Mouse (Mus musculus) kidney, adult 2 months (tissue): ENCODE measurements around the gene Slc4a4. TPM values are rescaled to one million over a fixed set of nuclear protein-coding genes. Genes with fewer than 3 reads are reported as not detected.
A peak's percentile ranks its signal among the peaks of the same experiment; 100 is the strongest.

Experiments used
- DNase-seq: peaks from one replicate; pipeline ENCODE4 v3.0.0; 2021
- H3K27ac ChIP-seq: fragments of 200-500 bp; 2 replicates; pipeline ENCODE4 v1.5.1; 2012; ENCODE audit warnings: low read depth, low read length, control low read depth, inconsistent platforms; ENCODE audit not compliant: insufficient read depth
- H3K27me3 ChIP-seq: fragments of 200-500 bp; replicated peaks from 2 replicates; pipeline ENCODE4 v1.6.1; 2012; ENCODE audit warnings: mild to moderate bottlenecking, moderate library complexity, low read length, inconsistent platforms; ENCODE audit not compliant: control insufficient read depth, insufficient read depth
- H3K36me3 ChIP-seq: fragments of 200-500 bp; 2 replicates; pipeline ENCODE4 v1.6.1; 2012; ENCODE audit warnings: mild to moderate bottlenecking, moderate library complexity, low read length, inconsistent platforms; ENCODE audit not compliant: control insufficient read depth, insufficient read depth
- H3K4me1 ChIP-seq: fragments of 200-500 bp; 2 replicates; pipeline ENCODE4 v1.6.1; 2011; ENCODE audit warnings: low read length; ENCODE audit not compliant: control insufficient read depth, insufficient read depth
- H3K4me3 ChIP-seq: fragments of 200-500 bp; 2 replicates; pipeline ENCODE4 v1.5.1; 2011; ENCODE audit warnings: mild to moderate bottlenecking, low read depth, low read length, control low read depth; ENCODE audit not compliant: insufficient read depth
- CTCF ChIP-seq: fragments of 200-500 bp; conservative IDR thresholded peaks from 2 replicates; pipeline ENCODE4 v1.5.1; 2011; ENCODE audit warnings: low read depth, mild to moderate bottlenecking, control low read depth, low read length, moderate library complexity, mixed read lengths; ENCODE audit not compliant: insufficient read depth, insufficient read length
- POLR2A ChIP-seq: fragments of 200-500 bp; IDR thresholded peaks from one replicate; pipeline ENCODE4 v1.6.1; 2011; ENCODE audit warnings: low read depth, low read length, control low read depth
- WGBS: fragments of 180-500 bp; shearing (Covaris S2); methylation state at CpG from one replicate; pipeline ENCODE4 v1.1.7; 2018; 5-methylcytosine and 5-hydroxymethylcytosine counted together
- polyA plus RNA-seq: library from polyadenylated mRNA; depleted of rRNA; stranded (reverse); fragments of >200 nt; gene quantifications from 2 replicates; pipeline ENCODE4 v1.2.3, GENCODE M21; 2012

Gene Slc4a4
- polyA plus RNA-seq, 1 experiment = 195 TPM

DNA sequence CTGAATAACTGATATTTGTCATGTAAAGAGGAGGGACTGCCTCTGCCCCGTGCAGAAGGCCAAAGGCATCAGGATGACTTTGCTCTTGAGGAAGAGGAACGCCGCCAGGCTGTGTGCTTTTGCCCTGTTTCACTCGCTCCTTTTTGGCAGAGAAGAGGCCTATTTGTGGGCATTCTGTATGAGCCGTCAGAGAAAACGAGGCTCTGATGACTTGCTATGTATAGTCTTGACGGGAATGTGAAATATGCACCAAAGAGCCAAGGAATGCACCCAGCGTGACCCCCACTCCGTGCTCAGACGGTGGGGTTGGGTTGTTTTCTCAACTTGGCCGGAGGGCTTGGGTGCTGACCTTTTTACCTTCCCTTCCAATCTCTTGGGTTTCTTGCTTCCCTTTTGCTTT lies 44.0 kb downstream of the Slc4a4 start:
- Histone ChIP-seq H3K27me3 (no peaks in the 10 kb centered on the region), H3K27ac (no peak overlapping the region; the same call in 1 of the 2 replicates), H3K36me3 (no peaks in the 10 kb centered on the region), H3K4me3 (no peak overlapping the region), H3K4me1 (peaks cover 25% of the 10 kb centered on the region)
- TF ChIP-seq CTCF = no peak
- no peak for TF ChIP-seq POLR2A
- peak; percentile 29 for DNase-seq
- 28% methylated on average over 11 of the region's 11 CpGs for WGBS

DNA sequence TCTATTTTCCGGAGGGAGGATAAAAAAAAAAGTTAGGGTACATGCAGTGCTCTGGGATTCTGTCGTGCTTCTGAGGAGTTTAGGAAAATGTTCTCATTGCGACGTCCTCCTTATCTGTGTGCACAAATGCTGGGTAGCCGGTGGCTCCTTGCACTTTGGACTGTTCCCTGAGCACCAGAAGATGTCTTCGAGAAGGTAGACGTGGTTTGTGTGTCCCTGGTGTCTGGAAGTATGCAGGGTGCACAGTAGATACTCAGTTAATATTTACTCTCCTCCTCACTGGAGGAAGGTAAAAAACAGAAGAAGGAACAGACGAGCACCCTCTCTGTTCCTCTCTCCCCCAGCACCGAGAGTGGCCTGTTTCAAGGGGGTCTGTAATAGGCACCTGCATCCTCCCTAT lies 44.6 kb downstream of the Slc4a4 start:
- H3K4me3 ChIP-seq = no peak overlapping the region
- no peak overlapping the region for H3K27ac ChIP-seq
- TF ChIP-seq POLR2A (no peak), CTCF (no peak)
- 52% methylated on average over 9 of the region's 9 CpGs for WGBS
- peaks cover 25% of the 10 kb centered on the region for H3K4me1 ChIP-seq
- H3K27me3 ChIP-seq = no peaks in the 10 kb centered on the region
- DNase-seq = peak; percentile 78
- H3K36me3 ChIP-seq = no peaks in the 10 kb centered on the region

DNA sequence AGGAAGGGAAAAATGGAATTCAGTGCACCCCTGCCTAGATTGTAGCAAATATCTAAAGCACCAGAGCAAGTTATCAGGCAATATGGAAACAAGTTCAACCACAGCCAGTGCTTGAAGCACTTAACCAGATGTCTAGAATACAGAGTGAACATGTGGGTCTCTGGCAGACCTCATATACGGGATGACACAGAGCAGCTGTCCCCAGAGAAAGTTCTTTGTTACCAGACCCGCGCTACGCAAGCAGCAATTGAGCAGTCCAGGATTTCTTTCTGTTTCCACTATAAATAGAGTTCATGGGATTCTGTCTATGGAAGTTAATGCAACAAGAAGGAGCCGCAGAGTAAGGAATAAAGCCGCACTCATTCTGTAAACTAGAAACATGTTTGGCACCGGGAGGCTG lies 46.8 kb downstream of the Slc4a4 start:
- Histone ChIP-seq H3K36me3 (no peaks in the 10 kb centered on the region), H3K4me3 (no peak overlapping the region), H3K27me3 (no peaks in the 10 kb centered on the region), H3K27ac (no peak overlapping the region), H3K4me1 (peaks cover 28% of the 10 kb centered on the region)
- TF ChIP-seq POLR2A (no peak), CTCF (no peak)
- 76% methylated on average over 7 of the region's 7 CpGs for whole genome bisulfite sequencing
- no peak for DNase-seq

DNA sequence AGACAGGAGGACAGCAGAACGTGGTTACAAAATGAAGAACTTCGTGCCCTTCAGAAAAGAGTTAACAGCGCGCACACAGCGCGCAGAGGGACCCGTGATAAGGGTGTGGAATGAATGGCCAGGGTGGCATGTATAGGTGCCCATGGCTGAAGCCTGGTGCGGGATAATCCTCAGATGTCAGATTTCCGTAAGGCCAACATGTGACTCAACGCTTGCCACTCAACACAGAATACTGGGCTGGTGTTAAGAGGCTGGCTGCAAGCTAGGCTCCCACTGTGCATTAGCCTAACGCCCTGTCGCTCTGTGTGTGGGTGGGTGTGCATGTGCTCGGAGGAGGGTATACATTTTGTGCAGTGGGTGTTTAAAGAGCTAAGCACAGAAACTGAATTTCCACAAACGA lies 47.3 kb downstream of the Slc4a4 start:
- Histone ChIP-seq H3K4me1 (peaks cover 27% of the 10 kb centered on the region), H3K27me3 (no peaks in the 10 kb centered on the region), H3K36me3 (no peaks in the 10 kb centered on the region), H3K27ac (no peak overlapping the region), H3K4me3 (no peak overlapping the region)
- WGBS = 81% methylated on average over 14 of the region's 14 CpGs
- DNase-seq = no peak
- no peak for TF ChIP-seq CTCF
- TF ChIP-seq POLR2A = no peak

DNA sequence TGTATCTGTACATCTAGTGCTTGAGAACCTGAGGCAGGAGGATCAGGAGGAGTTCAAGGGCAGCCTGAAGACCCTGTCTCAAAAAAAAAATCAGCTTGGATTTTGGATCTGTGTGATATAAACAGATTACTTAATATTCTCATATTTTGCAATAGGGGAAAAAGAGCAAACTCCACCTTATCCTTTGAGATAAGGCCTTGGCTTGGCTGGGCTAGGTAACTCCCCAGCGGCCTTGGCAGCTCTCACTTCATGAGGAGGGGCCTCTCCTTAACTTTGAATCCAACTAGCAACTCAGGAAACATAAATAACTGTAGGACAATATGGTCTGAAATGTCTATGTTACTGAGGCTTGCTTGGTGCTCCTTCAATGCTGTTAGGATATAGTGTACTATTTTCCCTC lies 51.6 kb downstream of the Slc4a4 start:
- DNase-seq = no peak
- H3K4me1 ChIP-seq = peaks cover 6% of the 10 kb centered on the region; the same call in 1 of the 2 replicates
- no peak overlapping the region for H3K27ac ChIP-seq
- no peaks in the 10 kb centered on the region for H3K27me3 ChIP-seq
- H3K4me3 ChIP-seq = no peak overlapping the region
- H3K36me3 ChIP-seq = no peaks in the 10 kb centered on the region
- no peak for TF ChIP-seq POLR2A
- TF ChIP-seq CTCF = no peak
- 68% methylated on average over 1 of the region's 1 CpGs for WGBS

DNA sequence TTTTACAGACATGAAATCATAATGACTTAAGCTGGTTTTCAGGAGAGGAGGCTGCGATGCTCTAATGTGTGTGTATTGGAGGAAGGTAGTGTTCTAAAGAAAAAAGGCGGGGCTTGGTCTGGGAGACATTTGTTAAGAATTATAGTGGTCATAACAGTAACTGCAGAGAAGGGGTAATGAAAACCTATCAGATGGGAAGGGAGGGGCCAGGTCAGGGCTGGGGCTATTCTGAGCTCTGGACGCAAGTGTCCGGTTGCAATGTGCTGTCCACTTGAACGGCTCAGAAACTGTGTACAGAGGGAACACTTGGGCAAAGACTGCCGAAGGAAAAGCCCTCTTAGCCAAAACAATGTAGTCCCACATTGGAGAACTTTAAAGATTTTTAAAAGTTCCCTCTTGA lies 52.5 kb downstream of the Slc4a4 start:
- Histone ChIP-seq H3K27ac (no peak overlapping the region), H3K27me3 (no peaks in the 10 kb centered on the region), H3K36me3 (no peaks in the 10 kb centered on the region), H3K4me1 (peaks cover 6% of the 10 kb centered on the region; the same call in 1 of the 2 replicates), H3K4me3 (no peak overlapping the region)
- DNase-seq = no peak
- WGBS = 65% methylated on average over 6 of the region's 6 CpGs
- no peak for TF ChIP-seq CTCF
- TF ChIP-seq POLR2A = no peak

DNA sequence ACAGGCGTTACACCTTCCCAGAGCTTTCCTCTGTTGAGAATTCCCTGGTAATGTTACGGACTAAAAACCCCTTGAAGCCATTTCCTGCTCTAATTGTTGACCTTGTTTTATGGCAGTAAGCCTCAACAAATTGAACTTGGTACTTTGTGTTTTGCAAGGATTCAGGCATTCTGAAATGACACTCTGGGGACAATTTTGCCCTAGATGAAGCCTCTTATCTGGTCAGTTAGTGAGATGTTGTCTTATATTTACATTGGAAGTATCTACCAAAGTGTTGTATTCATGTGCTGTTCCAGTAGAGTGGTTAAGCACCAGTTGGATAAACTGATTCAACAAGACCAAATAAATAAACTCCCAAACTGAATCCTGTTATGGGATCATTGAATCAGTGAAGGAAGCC lies 53.2 kb downstream of the Slc4a4 start:
- no peak overlapping the region for H3K4me3 ChIP-seq
- no peak overlapping the region for H3K27ac ChIP-seq
- no peaks in the 10 kb centered on the region for H3K36me3 ChIP-seq
- WGBS = 57% methylated on average over 2 of the region's 2 CpGs
- no peak for DNase-seq
- H3K4me1 ChIP-seq = peaks cover 6% of the 10 kb centered on the region; the same call in 1 of the 2 replicates
- H3K27me3 ChIP-seq = no peaks in the 10 kb centered on the region
- no peak for TF ChIP-seq CTCF
- TF ChIP-seq POLR2A = no peak
